Mouse (Mus musculus): ENCODE measurements around the gene Dsn1.

The Dsn1 gene

DNA sequence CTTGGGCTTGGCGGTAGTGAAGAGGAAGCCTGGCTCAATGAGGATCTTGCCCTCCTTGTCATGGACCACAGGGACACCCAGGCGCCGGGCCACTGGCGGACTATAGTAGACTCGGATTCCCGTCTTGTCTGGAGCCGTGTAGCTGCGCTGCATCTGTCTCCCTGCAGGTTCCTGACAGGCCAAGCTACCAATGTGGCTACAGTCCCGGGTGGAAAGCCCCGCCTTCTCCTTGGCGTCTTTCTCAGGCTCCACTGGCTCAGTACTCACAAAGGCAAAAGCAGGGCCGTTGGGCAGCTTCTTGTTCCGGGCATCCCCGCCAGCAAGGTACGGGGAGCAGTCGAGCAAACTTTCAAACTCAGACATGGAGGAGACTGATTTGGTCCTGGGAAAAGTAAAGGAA is 14.2 kb upstream of the Dsn1 start:
- DNase-seq (ENCODE audit: low read depth, low spot score) = peak; percentile 82

DNA sequence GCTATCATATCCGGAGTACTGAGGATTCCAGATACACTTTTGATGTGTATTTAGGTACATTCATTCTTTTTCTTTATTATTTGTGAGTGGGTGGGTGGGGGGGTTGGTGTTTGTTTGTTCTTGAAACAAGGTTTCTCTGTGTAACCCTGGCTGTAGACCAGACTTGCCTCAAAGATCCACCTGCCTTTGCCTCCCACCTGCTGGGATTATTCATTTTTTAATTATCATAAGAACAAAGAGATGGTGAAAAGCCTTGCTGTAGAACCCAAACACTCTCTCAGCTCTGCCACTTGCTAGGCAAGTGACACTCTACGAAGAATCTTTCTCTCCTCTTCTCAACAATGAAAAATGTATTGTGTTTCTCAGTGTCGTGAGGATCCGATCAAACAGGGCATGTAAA is 12.3 kb upstream of the Dsn1 start:
- DNase-seq (ENCODE audit: low read depth, low spot score) = peak; percentile 63

DNA sequence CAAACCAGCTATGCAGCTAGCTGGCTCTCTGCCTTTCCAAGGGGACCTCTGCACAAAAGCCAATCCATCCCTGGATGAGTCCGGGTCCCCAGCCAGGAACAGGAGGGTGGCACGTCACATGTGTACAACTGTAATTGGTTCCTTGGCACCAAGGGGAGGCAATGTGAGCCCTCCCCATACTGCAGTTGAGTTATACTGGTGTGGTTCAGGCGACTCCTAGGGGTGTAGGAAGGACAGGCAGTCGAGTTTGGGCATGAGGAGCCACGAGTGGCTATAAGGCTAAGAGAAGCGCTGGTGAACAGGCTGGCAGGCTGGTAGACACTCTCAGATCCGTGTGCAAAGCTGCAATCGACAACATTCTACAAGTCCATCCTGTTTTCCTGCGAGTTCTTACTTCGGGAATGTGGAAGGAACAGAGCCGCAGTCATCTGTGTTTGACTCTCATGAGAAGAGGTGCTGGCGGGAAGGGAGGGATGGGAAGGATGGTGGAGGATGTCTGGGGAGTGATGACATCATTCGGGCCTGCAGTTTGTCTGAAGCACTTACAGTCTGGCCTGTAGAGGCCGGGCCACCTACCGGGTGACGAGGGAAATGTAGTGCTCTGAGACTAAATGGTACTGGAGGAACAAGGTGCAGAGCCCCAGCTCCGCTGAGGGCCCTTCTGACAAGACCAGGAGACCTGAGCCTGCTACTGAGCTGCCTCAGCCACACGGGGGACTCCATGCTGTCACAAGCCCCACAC is 9.7 kb upstream of the Dsn1 start:
- DNase-seq (ENCODE audit: low read depth, low spot score) = peak; percentile 85

DNA sequence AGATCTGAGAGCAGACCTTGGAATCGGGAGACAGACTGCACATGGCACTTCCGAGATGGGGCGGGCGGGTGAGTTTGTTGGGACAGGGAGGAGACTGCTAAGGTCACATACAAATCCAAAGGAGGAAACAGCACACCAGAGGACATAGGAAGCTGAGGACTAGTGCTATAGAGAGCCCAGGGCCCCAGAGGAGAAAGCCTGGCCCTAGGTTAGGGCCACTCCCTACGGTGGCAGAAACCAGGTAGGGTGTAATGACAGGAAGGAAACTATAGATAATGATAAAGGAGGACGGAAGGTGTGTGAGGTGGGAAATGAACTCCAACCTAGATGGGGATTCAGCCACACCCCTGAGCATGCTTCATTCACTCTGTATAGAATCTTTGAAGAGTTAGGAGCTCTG is 5.4 kb upstream of the Dsn1 start:
- DNase-seq (ENCODE audit: low read depth, low spot score) = no peak

- no peak for DNase-seq (ENCODE audit: low read depth, low spot score)
Observed at GRCm38 (mm10) chr2:157010634-157011310, 3.8 kb upstream of the Dsn1 start.

GRCm38 (mm10) chr2:157010121-157010520 is 3.2 kb upstream of the Dsn1 start:
- DNase-seq (ENCODE audit: low read depth, low spot score) = no peak

DNA sequence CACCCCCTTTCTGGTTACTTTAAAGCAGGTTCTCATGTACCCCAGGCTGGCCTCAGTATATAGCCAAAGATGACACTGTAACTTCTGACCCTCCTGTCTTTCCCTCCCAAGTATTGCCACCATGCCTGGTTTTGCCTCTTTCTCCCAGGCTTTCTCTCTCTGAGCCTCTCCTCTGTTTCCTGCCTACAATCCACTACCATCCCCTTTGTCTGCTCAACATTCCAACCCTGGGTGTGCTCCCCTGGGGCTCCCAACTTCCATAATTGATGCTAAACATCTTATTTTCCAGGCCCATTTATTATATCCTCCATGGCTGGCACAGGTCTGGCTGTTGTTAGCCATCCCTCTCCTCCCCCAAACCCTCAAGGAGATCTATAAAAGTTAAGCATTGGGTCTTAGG is 1.6 kb upstream of the Dsn1 start:
- DNase-seq (ENCODE audit: low read depth, low spot score) = peak; percentile 52

GRCm38 (mm10) chr2:157007234-157007596 is 261 bp upstream of the Dsn1 start:
- DNase-seq (ENCODE audit: low read depth, low spot score) = peak; percentile 75

GRCm38 (mm10) chr2:157002321-157002720 is 4.6 kb downstream of the Dsn1 start:
- DNase-seq (ENCODE audit: low read depth, low spot score) = no peak

- no peak for DNase-seq (ENCODE audit: low read depth, low spot score)
Observed at GRCm38 (mm10) chr2:156998263-156998662, 8.7 kb downstream of the Dsn1 start.

GRCm38 (mm10) chr2:156996576-156996975 is 10.4 kb downstream of the Dsn1 start:
- DNase-seq (ENCODE audit: low read depth, low spot score) = peak; percentile 68

DNA sequence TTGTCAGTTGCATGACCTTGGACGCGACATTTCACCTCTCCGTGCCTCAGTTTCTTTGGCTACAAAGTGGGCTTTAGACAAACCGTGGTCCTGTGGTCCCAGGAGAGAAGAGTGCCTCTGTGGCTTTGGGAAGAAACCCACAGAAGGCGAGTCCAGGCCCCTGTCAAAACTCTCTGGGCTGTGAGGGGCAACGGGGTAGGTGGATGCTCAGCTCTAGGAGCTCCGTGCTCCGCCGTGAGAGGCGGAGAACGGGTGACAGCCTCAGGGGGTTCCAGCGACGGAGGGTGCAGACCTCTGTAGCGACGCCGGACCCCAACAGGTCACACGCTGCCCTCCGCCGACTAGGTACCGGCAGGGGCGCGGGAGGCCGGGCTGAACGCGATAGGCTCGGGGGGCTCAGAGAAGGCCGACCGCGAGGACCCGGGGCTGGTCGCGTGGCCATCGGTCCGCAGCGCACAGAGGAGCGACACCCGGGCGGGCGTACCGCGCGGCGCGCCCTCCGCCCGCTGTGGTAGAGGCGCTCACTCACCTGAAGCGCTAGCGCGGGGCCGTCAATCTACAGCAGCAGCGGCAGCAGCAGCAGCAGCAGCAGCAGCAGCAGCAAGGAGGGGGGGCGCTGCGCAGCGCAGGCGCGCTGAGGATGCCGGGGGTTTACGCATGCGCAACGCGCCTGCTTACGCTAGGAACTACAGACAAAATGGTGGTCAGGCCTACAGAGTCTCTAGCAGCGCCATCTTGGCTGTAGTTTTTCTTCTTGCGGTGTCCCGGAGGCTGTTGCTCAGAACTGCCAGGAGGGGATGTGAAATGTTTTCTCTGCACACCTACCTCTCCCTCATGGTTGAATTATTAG is 15.3 kb downstream of the Dsn1 start, which contains the start of gene Ndrg3:
Ndrg3 (minus strand) TSS at position 587 of the 850 bp plus-strand sequence.
- DNase-seq (ENCODE audit: low read depth, low spot score) = peak; percentile 98

GRCm38 (mm10) chr2:156990727-156991431 is 16.1 kb downstream of the Dsn1 start:
- peak; percentile 34 for DNase-seq (ENCODE audit: low read depth, low spot score)

DNA sequence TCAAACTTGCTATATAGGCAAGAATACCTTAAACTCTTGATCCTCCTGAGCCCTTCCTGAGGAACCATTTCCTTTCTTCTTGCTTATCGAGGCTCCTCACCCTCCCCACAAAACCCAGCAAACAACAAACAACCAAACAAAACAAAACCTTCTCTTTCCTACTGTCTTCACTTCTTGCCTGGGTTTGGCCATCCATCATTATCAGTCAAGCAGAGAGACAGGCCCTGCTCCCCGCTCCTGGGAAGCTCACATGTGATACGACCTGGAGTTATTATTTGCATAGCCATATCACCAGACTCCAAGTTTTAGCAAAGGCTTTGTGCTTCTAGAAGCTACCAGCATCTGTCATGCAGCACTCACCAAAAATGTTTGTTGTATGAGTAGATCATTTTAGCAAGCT is 19.6 kb downstream of the Dsn1 start:
- DNase-seq (ENCODE audit: low read depth, low spot score) = no peak

DNA sequence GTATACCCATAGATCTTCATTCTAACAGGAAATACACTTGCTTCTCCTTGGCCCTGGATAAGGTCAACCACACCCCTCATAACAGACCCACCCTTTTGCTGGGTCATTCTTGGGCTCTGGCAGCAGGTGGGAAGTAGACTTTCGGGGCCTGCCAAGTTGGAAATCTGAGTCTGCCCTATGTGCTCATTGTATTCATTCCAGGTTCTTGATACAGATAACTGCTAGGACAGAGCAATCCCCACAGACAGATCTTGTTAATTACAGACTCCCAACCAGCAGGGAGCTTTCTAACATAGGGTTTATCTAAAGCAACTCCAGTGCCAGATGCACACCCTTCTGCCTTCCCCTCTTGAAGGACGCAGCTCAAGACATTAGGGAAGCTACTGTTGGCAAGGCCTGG is 24.1 kb downstream of the Dsn1 start:
- peak; percentile 70 for DNase-seq (ENCODE audit: low read depth, low spot score)

- DNase-seq (ENCODE audit: low read depth, low spot score) = peak; percentile 86
Observed at GRCm38 (mm10) chr2:156981291-156981690, 25.7 kb downstream of the Dsn1 start.

DNA sequence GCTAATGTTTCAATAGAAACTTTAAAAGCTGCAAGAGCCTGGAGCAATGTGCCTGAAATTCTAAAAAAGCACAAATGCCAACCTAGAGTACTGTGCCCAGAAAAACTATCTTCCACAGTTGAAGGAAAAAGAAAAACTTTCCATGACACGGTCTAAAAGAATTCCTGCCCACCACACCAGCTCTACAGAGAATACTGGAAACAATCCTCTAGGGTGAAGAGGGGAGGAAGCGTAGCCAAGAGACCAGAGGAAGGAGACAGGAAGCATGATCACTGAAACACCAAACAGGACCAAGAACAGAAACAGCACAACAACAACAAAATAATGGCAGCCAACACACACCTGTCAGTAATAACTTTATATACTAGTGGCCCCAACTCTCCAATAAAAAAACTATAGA is 26.9 kb downstream of the Dsn1 start:
- DNase-seq (ENCODE audit: low read depth, low spot score) = no peak

- no peak for DNase-seq (ENCODE audit: low read depth, low spot score)
Observed at GRCm38 (mm10) chr2:156976711-156977110, 30.2 kb downstream of the Dsn1 start.

- no peak for DNase-seq (ENCODE audit: low read depth, low spot score)
Observed at GRCm38 (mm10) chr2:156974967-156975366, 32.0 kb downstream of the Dsn1 start.

GRCm38 (mm10) chr2:156973316-156974100 is 33.4 kb downstream of the Dsn1 start:
- DNase-seq (ENCODE audit: low read depth, low spot score) = no peak

GRCm38 (mm10) chr2:156970253-156970652 is 36.7 kb downstream of the Dsn1 start:
- DNase-seq (ENCODE audit: low read depth, low spot score) = peak; percentile 10
